Mouse (Mus musculus) liver, embryonic 14.5 days (tissue): Measurements from ENCODE around the gene Dlg2.

Experiments used
- CTCF ChIP-seq: IDR thresholded peaks from 2 replicates; pipeline ENCODE4 v1.5.1; 2016; ENCODE audit warnings: antibody characterized with exemption, low read depth, control low read depth
- EP300 ChIP-seq: IDR thresholded peaks from 2 replicates; pipeline ENCODE4 v1.6.1; 2016; ENCODE audit warnings: antibody characterized with exemption, low read depth

- no peak for TF ChIP-seq CTCF
- no peak for TF ChIP-seq EP300
Observed at GRCm38 (mm10) chr7:90587795-90588194, 111.3 kb downstream of the Dlg2 start.
